Mouse (Mus musculus) cerebellum, adult 2 months (tissue): Measurements from ENCODE around the gene Ccdc40. TPM values are rescaled to one million over a fixed set of nuclear protein-coding genes. Genes with fewer than 3 reads are reported as not detected.
"Not testable (repeated sequence)": the region's sequence is repeated elsewhere in the genome, so short reads cannot be mapped to it uniquely, and the experiment has no call there.

ENCODE experiments used
- DNase-seq, 2 experiments: peaks; one replicate each; pipeline ENCODE4 v3.0.0; 2021
- H3K27ac ChIP-seq: fragments of 200-500 bp; 2 replicates; pipeline ENCODE4 v1.5.1; 2012; ENCODE audit warnings: low read length, control low read depth, inconsistent platforms; ENCODE audit not compliant: insufficient read depth
- H3K27me3 ChIP-seq: fragments of 200-500 bp; 2 replicates; pipeline ENCODE4 v1.6.1; 2012; ENCODE audit warnings: inconsistent platforms, mild to moderate bottlenecking, low read length, moderate library complexity; ENCODE audit not compliant: control insufficient read depth, insufficient read depth
- H3K4me1 ChIP-seq: fragments of 200-500 bp; 2 replicates; pipeline ENCODE4 v1.6.1; 2011; ENCODE audit warnings: low read length; ENCODE audit not compliant: control insufficient read depth, insufficient read depth
- H3K4me3 ChIP-seq: fragments of 200-500 bp; replicated peaks from 2 replicates; pipeline ENCODE3; 2011; ENCODE audit warnings: mild to moderate bottlenecking, low read depth, low read length, control low read depth; ENCODE audit not compliant: insufficient read depth
- CTCF ChIP-seq: fragments of 200-500 bp; IDR thresholded peaks from 2 replicates; pipeline ENCODE4 v1.5.1; 2011; ENCODE audit warnings: low read depth, mild to moderate bottlenecking, control low read depth, low read length, moderate library complexity, borderline replicate concordance; ENCODE audit not compliant: insufficient read depth
- POLR2A ChIP-seq: fragments of 200-500 bp; IDR thresholded peaks from 2 replicates; pipeline ENCODE4 v1.6.1; 2011; ENCODE audit warnings: low read length, control low read depth, borderline replicate concordance; ENCODE audit not compliant: insufficient read depth
- WGBS: fragments of 180-500 bp; shearing (Covaris S2); methylation state at CpG from one replicate; pipeline ENCODE4 v1.1.7; 2018; 5-methylcytosine and 5-hydroxymethylcytosine counted together
- polyA plus RNA-seq: library from polyadenylated mRNA; depleted of rRNA; stranded (reverse); fragments of >200 nt; gene quantifications from 2 replicates; pipeline ENCODE4 v1.2.3, GENCODE M21; 2012

Gene Ccdc40
- polyA plus RNA-seq, 1 experiment, result 2.4 TPM

- Histone ChIP-seq H3K27me3 (no peaks in the 10 kb centered on the region), H3K4me3 (no peak overlapping the region), H3K27ac (no peak overlapping the region), H3K4me1 (peaks cover 4% of the 10 kb centered on the region; the same call in 1 of the 2 replicates)
- TF ChIP-seq CTCF, result no peak
- no peak for TF ChIP-seq POLR2A
- no peak for DNase-seq
- WGBS, result 80% methylated on average over 17 of the region's 17 CpGs
These were observed 22.6 kb downstream of the Ccdc40 start for GRCm38 (mm10) chr11:119250998-119251397.

- no peaks in the 10 kb centered on the region for H3K27me3 ChIP-seq
- H3K4me3 ChIP-seq, result no peak overlapping the region
- peak; percentile 55 to 66 for DNase-seq
- peaks cover 4% of the 10 kb centered on the region; the same call in 1 of the 2 replicates for H3K4me1 ChIP-seq
- 12% methylated on average over 22 of the region's 22 CpGs for WGBS
- no peak overlapping the region for H3K27ac ChIP-seq
- TF ChIP-seq POLR2A, result no peak
- TF ChIP-seq CTCF, result peak; percentile 70
These were observed 24.6 kb downstream of the Ccdc40 start for GRCm38 (mm10) chr11:119252854-119253541.

- not testable (repeated sequence) for H3K4me3 ChIP-seq, H3K27ac ChIP-seq, H3K27me3 ChIP-seq
- DNase-seq, result peak in 1 of 2 experiments; percentile 49
- 36% methylated on average over 5 of the region's 5 CpGs for WGBS
- peaks cover 16% of the 10 kb centered on the region for H3K4me1 ChIP-seq
These were observed 28.2 kb downstream of the Ccdc40 start for GRCm38 (mm10) chr11:119256557-119256956.

GRCm38 (mm10) chr11:119258216-119258571 lies 29.8 kb downstream of the Ccdc40 start:
- peak overlapping the region; percentile 57 for H3K4me3 ChIP-seq
- DNase-seq, result no peak
- WGBS, result 76% methylated on average over 9 of the region's 9 CpGs
- H3K27ac ChIP-seq, result no peak overlapping the region
- H3K4me1 ChIP-seq, result peaks cover 13% of the 10 kb centered on the region
- no peak for TF ChIP-seq CTCF
- no peak for TF ChIP-seq POLR2A
- H3K27me3 ChIP-seq, result no peaks in the 10 kb centered on the region

- 72% methylated on average over 23 of the region's 23 CpGs for WGBS
These were observed 30.4 kb downstream of the Ccdc40 start for GRCm38 (mm10) chr11:119258572-119259322.

GRCm38 (mm10) chr11:119259977-119260376 lies 31.6 kb downstream of the Ccdc40 start:
- 26% methylated on average over 8 of the region's 8 CpGs for WGBS
- TF ChIP-seq POLR2A, result no peak
- no peak for TF ChIP-seq CTCF
- H3K4me3 ChIP-seq, result no peak overlapping the region
- H3K27ac ChIP-seq, result no peak overlapping the region
- peaks cover 13% of the 10 kb centered on the region for H3K4me1 ChIP-seq
- peak; percentile 47 to 48 for DNase-seq
- no peaks in the 10 kb centered on the region for H3K27me3 ChIP-seq

More at GRCm38 (mm10) chr11:119258572-119259322, 30.4 kb downstream of the Ccdc40 start:
- Histone ChIP-seq H3K27me3 (no peaks in the 10 kb centered on the region), H3K4me3 (peak overlapping the region; percentile 57), H3K27ac (0 out of 2 replicates have a peak overlapping the region, but pooled peaks have one; percentile 10), H3K4me1 (peaks cover 13% of the 10 kb centered on the region)
- DNase-seq, result peak; percentile 73 to 76
- TF ChIP-seq POLR2A (peak; percentile 65; the same call in 1 of the 2 replicates), CTCF (no peak)

- 94% methylated on average over 13 of the region's 13 CpGs for WGBS
- Histone ChIP-seq H3K4me3 (no peak overlapping the region), H3K27me3 (no peaks in the 10 kb centered on the region), H3K27ac (no peak overlapping the region), H3K4me1 (peaks cover 23% of the 10 kb centered on the region)
- no peak for TF ChIP-seq POLR2A
- DNase-seq, result no peak
These were observed 36.0 kb downstream of the Ccdc40 start for GRCm38 (mm10) chr11:119264413-119264812.

- Histone ChIP-seq H3K4me3 (no peak overlapping the region), H3K27me3 (no peaks in the 10 kb centered on the region), H3K27ac (no peak overlapping the region), H3K4me1 (peaks cover 12% of the 10 kb centered on the region)
- no peak for TF ChIP-seq POLR2A
- TF ChIP-seq CTCF, result no peak
- DNase-seq, result no peak
- WGBS, result 83% methylated on average over 7 of the region's 7 CpGs
These were observed 37.4 kb downstream of the Ccdc40 start for GRCm38 (mm10) chr11:119265811-119266210.
